Mouse (Mus musculus) thymus, adult 2 months (tissue): ENCODE data around the gene Dnah12.

Experiments
- CTCF ChIP-seq: fragments of 200-500 bp; IDR thresholded peaks from 2 replicates; pipeline ENCODE4 v1.5.1; 2012; ENCODE audit warnings: mild to moderate bottlenecking, control low read depth, low read length, moderate library complexity, borderline replicate concordance; ENCODE audit not compliant: control insufficient read depth, poor library complexity, insufficient read depth; ENCODE audit errors: extremely low read depth
- POLR2A ChIP-seq: fragments of 200-500 bp; IDR thresholded peaks from 2 replicates; pipeline ENCODE4 v1.6.1; 2012; ENCODE audit warnings: mild to moderate bottlenecking, low read length, control low read depth, moderate library complexity; ENCODE audit not compliant: control insufficient read depth, poor library complexity, insufficient read depth; ENCODE audit errors: extremely low read depth

DNA sequence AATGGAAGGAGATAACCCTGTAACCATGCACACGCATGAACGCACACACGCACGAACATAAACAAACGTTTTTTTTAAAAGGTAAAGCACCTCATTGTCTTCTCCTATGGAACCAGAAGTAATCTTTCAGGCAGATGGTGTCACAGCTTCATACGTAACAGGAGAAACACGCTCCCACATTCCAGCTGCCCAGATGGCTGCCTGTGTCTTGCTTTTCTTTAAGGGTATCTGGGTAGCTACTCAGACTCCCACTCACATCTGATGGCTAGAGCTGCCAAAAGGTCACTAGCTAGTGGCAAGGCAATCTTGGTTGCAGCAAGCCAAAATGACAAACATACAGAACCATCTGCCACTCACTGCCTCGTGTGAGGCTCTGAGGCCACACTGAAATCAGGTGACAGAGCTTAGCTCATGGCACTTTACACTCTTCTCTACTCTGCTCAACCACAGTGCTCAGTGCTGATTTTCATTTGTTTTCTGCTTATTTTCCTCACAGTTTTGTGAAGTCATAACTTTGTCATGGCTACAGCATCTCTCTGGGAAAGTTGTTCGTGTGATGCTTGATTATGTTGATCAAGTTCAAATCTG, 220.7 kb downstream of the Dnah12 start:
- TF ChIP-seq CTCF (no peak), POLR2A (no peak)
